Mouse (Mus musculus) gastrocnemius, postnatal 4 days (tissue): ENCODE measurements around the gene Tnnt3. TPM values are rescaled to one million over a fixed set of nuclear protein-coding genes. Genes with fewer than 3 reads are reported as not detected.

ENCODE experiments used
- DNase-seq, 2 experiments: peaks; one replicate each; pipeline ENCODE4 v3.0.0; 2021 to 2022; ENCODE audit warnings: low spot score in 2 of 2, mixed read lengths in 2 of 2
- total RNA-seq, 2 experiments: library from RNA; stranded (reverse); gene quantifications; 2 replicates each; pipeline ENCODE4 v1.2.3; 2021

The Tnnt3 gene
- total RNA-seq, 2 experiments from 2014 or later = 9,881 to 10,830 TPM

DNA sequence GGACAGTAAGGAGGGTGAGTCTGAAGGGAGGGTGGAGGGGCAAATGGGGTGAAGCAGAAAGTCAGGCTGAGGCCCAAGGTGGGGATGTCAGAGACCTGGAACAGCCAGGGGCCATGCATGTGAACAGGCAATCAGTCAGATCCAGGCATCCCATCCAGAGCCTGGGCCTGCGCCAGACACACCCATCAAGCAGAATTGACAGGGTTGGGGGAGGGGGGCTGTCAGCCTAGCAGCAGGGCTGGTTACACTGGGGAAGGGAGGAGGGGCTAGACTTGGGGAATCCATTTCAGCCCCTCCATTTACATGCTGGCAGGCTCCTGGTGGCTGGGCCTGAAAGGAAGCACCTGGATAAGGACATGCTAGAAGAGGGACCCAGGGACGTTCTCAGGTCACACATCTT, 7.3 kb downstream of the Tnnt3 start:
- no peak for DNase-seq

DNA sequence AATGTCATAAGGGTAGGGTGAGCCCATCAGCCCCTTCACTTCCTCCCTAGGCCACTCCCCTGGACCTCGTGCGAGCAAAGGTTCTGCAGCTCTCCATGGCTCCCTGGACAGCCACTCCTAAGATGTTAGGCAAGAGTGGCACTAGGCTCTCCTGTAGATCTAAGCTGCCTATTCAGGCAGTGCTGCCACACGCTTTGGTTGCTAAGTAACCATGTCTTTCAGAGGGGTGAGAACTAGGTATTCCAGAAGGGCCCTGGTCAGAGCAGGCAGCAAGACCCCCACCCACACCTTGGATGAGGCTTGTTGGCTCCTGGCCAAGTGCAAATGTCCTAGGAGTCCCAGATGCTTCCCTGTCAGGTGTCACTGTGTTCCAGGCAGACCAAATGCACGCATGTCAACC, 7.9 kb downstream of the Tnnt3 start:
- no peak for DNase-seq

DNA sequence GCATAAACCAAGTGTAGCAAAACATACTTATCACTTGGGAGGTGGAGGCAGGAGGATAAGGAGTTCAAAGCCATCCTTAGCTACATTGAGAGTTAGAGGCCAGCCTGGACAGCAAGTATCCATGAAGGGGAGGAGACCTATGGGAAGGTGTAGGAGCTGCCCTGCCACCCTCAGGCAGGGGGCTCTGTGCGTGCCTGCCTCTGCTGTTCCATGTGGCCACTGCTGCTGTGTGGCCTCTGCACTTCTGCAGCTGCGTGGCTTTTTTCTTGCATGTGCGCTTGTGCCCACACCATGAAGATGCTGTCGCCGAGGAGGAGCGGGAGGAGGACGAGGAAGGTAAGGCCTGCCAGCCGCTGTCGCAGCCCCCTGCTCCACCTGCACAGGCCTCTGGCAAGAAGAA, 8.8 kb downstream of the Tnnt3 start:
- DNase-seq = no peak

DNA sequence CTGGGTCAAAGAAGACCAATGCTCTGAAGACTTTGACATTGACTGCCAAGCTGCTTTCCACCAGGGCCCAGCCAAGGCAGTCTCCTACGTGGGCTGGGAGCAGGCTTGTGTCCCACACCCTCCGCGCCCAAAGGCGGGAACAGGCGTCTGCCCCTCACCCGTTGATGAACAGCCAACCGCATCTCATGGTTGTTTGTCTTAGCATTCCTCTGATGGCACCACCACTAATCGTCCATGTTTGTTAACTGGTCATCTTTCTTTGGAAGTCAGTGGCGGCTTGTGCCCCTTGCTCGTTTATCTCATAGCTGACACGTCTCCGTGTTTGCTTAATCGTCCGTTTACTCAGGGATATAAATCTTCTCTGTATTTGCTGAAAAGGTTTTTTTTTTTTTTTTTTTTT, 10.9 kb downstream of the Tnnt3 start:
- no peak for DNase-seq

DNA sequence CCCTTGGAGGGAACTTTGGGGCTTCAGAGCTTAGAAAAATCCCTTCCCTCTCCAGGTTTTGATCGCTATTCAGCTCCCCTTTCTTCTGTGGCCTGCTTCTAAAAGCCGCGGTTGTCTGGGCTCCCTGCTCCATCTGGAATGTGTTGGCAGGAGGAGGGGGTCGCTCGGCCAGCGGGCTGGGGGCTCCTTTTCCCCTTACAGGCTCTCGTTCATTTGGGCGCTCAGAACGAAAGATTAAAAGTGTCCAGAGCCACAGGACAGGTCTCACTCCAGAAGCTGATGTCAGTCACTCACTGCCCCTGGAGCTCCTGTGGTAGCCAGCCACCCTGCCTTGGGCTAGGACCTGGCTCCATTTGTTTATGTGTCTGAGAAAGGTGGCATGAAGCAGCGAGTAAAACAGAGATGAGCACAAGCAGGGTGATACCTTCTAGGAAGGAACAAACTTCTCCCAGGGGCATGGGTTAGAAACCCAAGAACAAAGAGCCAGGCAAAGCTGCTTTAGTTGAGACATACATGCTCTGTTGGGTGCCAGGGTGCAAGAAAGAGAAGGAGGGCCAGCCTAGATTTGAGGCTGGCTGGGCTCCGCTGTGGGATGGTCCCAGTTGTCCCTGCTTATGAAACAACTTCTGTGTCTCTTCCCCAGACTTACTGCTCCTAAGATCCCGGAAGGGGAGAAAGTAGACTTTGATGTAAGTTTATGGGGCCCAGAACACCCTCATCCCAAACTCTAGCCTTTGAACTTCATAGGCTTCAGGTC, 11.6 kb downstream of the Tnnt3 start:
- DNase-seq = peak in 1 of 2 experiments; percentile 61

DNA sequence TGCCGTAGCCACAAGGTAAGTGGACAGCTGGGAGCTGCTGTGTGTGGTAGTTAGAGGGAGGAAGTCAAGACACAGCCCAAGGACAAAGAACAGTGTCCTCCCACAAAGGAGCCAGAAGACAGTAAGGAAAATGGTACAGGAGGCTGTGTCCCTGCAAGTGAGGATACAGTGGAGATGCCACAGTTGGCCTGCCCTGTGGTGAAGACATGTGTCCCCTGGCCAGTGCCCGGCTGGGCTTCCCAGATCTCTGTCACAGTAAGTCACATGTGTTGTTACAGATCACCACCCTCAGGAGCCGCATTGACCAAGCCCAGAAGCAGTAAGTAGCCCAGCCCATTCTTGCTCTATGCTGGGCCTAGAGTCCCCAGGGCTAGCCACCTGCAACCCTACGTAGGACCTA, 15.4 kb downstream of the Tnnt3 start:
- DNase-seq = no peak

DNA sequence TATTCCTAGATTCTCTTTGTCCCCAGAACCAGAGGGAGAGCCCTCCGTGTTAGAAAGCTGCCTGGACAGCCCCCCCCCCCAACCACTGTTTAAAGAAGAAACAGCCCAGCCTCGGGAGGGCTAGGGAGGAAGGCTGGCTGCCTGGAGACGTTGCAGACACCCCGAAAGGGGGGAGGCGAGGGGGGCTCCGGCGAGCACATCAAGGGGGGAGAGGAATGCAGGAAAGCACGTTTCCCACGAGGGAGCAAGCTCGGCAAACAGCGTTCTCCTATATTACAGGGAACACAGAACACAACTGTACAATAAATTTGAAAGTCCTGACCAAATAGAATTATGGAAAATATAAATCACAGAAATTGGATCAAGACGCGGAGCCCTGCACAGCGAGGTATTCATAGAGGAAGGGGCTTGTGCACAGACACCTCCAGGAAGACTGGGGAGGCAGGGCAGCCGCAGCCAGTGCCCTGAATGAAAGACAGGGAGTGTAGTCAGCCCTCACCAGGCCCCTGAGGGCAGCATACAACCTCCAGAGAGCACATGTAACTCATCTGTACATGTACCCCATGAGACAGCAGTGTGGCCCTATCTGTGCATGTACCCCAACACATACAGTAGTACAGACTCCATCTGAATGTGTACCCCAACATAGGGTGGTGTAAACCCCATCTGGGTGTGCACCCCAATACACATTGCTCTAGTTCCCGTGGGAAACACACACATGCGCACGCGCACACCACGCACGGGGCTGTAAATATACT, 17.8 kb downstream of the Tnnt3 start:
- no peak for DNase-seq

DNA sequence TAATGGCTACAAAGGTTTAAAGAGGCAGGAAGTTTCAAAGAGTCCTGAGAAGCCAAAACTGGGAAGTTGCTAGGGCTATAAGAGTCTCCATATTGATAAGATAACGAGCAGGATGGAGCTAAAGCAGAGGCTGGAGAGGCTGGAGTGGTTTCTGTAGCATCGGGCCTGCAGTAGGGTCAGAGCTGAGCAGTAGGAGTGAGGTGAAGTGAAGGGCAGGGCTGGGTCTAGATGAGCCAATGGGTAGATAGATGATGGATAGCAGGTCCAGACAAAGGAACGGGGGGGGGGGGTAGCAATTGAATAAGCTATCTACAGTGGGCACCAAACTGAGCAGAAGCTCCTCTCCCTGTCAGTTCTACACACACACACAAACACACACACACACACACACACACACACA, 18.9 kb downstream of the Tnnt3 start:
- DNase-seq = no peak

DNA sequence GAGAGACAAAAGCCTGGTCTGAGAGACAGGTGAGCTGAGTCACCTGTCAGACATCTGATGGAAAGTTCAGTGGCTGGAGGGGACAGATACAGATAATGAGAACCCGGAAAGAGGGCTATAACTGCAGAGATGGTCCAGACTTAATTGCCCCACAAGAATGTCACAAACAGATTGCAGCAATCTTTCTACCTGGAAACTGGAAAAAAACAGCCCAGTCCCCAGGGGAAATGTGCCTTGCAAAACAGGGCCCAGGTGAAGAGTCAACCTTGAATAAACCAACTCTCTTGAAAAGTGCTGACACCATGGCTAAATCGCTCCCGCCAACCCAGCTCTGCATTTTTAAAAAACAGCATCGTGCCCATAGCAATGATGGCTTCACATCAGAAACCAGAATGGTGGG, 21.7 kb downstream of the Tnnt3 start:
- no peak for DNase-seq

DNA sequence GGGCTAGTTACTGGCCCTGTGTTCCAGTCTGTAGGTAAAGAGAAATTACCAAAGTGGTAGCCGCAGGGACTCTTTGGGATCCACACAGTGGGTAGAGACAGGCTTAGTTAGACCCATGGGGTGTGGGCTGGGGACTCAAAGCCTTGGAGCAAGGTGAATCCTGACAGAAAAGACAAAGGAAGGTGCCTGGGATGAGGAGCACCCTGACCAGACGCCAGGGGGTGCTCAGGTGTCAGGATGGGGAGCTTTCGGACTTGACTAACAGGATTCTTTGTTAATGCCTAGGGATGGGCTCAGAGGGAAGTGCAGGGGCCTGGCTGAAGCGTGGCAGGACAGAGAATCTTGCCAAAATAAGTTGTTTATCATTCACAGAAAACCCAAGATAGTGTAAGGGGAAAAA, 23.7 kb downstream of the Tnnt3 start:
- peak in 1 of 2 experiments; percentile 59 for DNase-seq

DNA sequence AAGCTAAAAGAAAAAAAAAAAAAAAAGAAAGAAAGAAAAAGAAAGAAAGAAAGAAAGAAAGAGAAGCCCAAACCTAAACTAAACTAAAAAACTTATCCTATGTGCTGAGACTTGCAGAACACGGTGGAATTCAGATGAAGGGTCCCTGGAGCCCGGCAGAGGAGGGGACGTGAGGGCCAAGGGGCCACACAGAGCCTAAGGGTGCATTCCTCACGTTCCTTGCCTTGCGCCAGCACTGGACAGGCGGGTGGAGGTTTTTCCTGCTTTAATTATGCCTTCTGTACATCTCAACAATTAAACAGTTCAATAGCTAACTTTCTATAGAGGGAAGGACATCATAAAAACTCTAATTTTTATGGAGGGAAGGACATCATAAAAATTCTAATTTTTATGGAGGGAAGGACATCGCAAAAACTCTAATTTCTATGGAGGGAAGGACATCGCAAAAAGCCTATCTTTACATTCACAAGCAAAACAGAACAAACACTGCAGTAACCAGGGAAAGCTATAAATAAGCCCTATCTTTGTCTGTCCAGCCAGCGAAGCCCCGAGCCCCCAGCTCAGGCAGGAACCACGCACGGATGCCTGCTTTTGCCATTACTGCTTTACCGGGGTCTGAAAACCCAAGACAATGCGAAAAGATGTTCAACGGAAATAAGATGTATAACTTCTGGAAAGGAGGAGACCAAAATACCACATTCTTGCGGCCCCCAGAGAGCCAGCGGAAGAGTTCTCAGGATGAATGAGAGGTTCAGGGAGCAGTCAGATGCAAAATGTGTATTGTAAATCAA, 24.8 kb downstream of the Tnnt3 start:
- DNase-seq = no peak

DNA sequence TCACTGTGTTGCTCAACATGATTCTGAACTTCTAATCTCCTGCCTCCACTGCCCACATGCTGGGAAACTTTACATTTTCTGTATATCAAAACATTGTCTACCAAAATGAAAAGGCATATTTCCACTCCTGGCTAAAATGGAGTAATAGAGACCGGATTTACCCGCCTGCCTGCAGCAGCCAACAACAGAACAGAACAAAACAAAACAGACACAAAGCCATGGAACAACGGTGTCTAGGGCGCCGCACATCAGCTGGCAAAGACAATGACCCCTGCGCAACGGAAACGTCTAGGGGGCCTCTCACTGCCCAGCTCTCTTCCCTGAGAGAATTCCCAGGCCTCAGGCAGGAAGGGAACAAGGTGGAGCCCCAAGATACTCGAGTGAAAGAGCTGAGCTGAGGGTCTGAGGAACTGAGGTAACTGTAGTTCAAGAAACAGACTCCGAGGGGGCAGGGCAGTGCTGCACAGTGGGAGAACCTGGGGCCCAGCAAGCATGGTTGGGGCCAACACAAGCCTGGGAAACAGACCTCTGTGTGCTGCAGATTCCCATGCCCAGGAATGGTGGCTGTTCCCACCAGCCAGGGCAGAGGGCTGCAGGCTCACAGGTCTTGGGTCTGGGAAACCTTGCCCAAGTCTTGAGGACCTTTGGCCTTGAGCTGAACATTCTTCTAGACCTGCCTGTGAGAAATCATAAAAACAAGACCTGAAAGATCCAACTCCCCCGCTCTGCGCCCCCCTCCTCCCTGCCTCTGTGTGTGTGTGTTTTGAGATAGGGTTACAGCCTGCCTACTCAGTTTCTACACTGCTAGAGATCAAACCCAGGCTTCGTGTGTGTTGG, 26.9 kb downstream of the Tnnt3 start:
- DNase-seq = no peak

DNA sequence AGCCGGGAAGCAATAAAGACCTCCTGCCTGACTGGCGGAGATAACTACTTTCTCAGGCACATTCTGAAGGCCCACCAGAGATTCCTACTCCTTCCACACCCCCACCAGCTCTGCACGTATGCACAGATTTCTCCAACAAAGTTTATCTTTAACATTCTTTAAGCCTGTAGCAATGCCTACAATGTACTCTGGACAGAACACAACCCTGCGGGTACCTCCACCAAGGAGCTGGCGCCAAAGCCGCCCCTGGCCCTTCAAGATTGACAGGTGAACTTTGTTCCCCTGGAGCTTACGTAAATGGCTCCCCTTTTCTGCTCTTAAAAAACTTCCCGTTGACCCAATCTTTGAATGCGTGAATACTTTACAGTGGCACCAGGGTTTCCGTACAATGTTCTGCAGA, 30.7 kb downstream of the Tnnt3 start:
- DNase-seq = no peak

DNA sequence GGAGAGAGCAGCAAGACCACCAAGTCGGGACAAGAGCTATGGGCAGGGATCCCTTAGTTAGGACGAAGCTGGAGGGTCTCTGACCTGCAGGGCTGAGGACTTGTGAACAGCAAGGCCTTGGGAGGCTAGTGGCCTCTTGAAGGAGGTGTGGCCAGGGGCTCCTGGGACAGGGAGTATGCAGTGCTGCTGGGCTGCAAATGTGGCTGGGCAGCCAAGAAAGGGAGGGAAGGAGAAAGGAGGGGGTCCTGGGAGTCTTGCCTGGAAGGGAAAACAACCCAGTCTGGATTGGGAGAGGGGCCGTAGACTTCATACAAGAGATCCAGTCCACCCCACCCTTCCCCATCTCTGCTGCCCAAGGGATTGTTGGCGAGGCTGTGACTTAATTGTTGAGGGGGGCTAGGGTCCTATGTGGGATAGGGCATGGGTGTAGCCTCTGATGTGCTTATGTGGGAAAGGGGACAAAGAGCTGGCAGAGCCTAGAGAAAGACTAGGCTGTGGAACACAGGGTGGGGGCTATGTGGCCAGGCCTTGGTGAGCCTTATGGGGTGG, 33.4 kb downstream of the Tnnt3 start:
- peak in 1 of 2 experiments; percentile 70 for DNase-seq

DNA sequence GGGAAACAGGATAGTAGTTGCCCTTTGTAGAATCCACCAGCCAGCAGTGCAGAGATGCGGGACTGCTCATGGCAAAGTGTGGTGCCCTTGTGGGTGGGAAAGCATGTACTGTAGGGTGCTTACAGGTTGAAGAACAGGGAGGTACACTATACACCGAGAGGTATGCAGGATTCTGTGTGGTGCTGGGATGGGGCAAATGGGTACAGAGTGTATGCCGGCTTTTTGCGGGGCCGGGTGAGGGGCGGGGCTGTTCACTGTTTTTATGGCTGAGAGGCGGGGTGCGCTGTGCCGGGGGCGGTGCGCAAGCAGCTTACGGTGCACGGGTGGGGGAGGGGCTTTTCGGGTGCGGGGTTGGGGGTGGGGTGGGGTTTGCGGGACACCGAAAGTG, 34.0 kb downstream of the Tnnt3 start, which contains the start of gene Mrpl23:
Gene Mrpl23, plus strand, starts transcription at position 16 of the 388 bp plus-strand sequence.
- no peak for DNase-seq

DNA sequence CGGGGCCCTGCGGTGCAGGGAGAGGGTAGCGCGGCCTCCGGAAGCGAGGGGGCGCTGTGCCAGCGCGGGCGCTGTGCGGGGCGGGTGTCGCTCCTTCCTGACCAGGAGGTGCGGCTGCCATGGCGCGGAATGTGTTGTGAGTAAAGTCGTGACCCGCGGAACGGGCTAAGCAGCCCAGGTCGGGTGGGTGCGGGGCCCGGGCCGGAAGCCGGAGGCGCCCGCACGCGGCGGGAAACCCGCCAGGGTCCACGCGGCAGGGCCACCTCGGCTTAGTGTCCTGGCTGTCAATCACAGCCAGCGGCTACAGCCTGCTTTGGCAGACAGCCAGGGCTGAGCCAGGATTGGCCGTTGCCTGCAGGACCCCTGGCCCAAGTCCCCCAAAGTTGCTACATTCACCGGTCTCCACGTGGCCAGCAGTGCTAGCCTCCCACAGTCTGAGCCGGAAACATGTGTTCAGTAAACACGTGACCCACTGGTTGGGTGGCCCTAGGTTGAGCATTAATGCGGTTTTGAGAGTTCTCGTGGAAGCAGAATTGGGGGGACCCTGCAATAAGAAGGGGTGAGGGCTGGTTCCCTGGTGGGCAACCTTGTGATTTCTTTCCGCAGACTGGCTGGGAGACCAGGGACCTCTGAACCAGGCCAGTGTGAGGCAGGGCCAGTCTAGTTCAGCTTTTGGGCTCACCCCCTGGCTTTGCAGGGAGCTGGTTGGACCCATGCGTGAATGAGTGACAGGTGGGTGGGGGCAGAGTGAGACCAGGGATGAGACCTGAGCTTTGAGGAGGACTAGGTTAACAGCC, 34.6 kb downstream of the Tnnt3 start:
- DNase-seq = peak; percentile 76 to 86

DNA sequence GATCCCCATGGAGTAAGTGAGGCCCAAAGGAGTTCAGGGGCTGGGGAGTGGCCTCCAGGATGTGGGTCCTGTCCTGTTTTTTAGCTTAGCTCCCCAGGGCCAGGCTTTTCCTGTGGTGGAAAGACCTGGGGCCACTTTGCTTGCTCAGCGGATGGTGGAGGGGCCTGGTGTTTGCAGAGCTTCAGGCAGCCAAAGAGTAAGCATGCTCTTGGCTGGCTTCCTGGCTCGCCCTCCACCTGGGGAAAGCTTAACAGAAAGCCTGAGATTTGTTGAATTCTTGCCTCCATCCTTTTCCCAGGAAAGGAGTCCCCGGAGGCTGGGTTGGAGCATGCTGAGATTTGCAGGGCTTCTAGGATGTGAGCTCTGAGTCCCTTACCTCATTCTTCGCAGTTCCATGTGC, 36.5 kb downstream of the Tnnt3 start:
- DNase-seq = peak in 1 of 2 experiments; percentile 70

DNA sequence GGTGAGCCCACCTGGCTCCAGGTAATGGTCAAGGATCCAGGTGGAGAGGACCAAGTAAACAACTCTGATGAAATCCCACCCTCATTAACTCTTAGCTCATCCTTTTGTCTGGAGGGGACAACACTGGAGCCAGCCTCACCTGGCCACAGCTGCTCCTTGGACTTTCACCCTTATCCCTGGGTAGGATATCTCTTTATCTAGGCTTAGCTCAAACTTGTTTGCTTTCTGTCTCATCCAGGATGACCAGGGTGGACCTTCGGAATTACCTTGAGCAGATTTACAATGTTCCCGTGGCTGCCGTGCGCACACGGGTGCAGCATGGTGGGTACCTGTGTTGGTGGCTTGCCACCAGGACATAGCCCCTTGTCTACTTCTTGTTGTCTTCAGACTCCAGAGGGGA, 37.2 kb downstream of the Tnnt3 start:
- DNase-seq = no peak

DNA sequence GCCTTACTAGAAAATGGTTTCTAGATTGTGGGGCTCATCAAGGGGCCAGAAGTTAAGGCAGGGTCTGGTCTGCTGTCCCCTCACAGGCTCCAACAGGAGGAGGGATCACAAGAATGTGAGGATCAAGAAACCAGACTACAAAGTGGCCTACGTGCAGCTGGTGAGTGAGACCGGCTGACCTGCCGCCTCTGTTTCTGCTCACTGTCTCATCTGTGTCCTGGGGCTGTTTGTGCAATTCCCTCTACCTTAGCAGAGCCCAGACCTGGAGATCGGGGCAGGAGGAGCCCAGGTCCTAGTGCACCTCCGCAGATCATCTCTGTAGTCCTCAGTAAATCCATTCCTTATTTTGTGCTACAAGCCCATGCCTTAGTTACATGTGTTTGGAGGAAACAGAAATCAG, 38.5 kb downstream of the Tnnt3 start:
- no peak for DNase-seq

DNA sequence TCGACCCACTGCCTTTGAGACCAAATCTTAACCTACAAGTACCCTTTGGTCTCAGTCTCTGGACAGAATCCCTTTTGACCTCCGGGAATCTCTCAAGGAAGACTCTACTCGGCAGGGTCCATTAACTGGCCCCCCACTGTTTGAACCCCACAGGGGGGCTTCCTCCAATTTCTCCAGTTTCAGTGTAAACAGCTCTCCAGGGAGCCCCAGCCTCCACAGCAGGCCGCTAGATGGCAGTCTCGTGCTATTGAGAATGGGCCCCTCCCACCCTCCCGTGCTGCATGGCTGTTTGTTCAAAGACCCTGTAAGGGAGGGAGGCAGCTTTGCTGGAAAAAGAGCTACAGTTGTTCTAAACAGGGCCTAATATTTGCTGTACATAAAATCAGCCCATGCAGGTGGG, 39.2 kb downstream of the Tnnt3 start:
- peak; percentile 58 to 84 for DNase-seq
